Mouse (Mus musculus) heart, adult 2 months (tissue): ENCODE results near the gene 4632433K11Rik. TPM values are rescaled to one million over a fixed set of nuclear protein-coding genes. Genes with fewer than 3 reads are reported as not detected.

Experiments
- DNase-seq, 2 experiments: peaks; one replicate each; pipeline ENCODE4 v3.0.0; 2021
- H3K27ac ChIP-seq: fragments of 200-600 bp; 2 replicates; pipeline ENCODE4 v1.8.1; 2022
- H3K27me3 ChIP-seq: fragments of 200-500 bp; 2 replicates; pipeline ENCODE4 v1.6.1; 2012; ENCODE audit warnings: mild to moderate bottlenecking, low read length, inconsistent platforms, mixed read lengths; ENCODE audit not compliant: control insufficient read depth, insufficient read depth
- H3K36me3 ChIP-seq: fragments of 200-500 bp; 2 replicates; pipeline ENCODE4 v1.6.1; 2012; ENCODE audit warnings: low read length, inconsistent platforms; ENCODE audit not compliant: control insufficient read depth, insufficient read depth
- H3K4me1 ChIP-seq: fragments of 200-500 bp; 2 replicates; pipeline ENCODE4 v1.6.1; 2011; ENCODE audit warnings: low read length; ENCODE audit not compliant: control insufficient read depth, insufficient read depth
- H3K4me3 ChIP-seq: fragments of 200-600 bp; 2 replicates; pipeline ENCODE4 v1.8.1; 2022
- H3K79me2 ChIP-seq: fragments of 200-500 bp; replicated peaks from 2 replicates; pipeline ENCODE4 v1.6.1; 2012; ENCODE audit warnings: mild to moderate bottlenecking, inconsistent platforms, low read length, moderate library complexity, mixed read lengths; ENCODE audit not compliant: control insufficient read depth, insufficient read depth
- H3K9ac ChIP-seq: fragments of 200-500 bp; 2 replicates; pipeline ENCODE4 v1.6.1; 2012; ENCODE audit warnings: low read depth, mild to moderate bottlenecking, control low read depth, inconsistent platforms, low read length, mixed read lengths
- CTCF ChIP-seq: fragments of 200-600 bp; IDR thresholded peaks from 2 replicates; pipeline ENCODE4 v1.8.1; 2022; ENCODE audit warnings: antibody characterized with exemption, mild to moderate bottlenecking, moderate library complexity
- EP300 ChIP-seq: fragments of 200-500 bp; IDR thresholded peaks from 2 replicates; pipeline ENCODE4 v1.6.1; 2011; ENCODE audit warnings: low read depth, low read length, control low read depth; ENCODE audit not compliant: insufficient read depth
- POLR2A ChIP-seq: fragments of 200-500 bp; IDR thresholded peaks from 2 replicates; pipeline ENCODE4 v1.6.1; 2011; ENCODE audit warnings: mild to moderate bottlenecking, low read depth, low read length, control low read depth; ENCODE audit not compliant: insufficient read depth
- WGBS: fragments of 180-500 bp; shearing (Covaris S2); methylation state at CpG from one replicate; pipeline ENCODE4 v1.1.7; 2018; 5-methylcytosine and 5-hydroxymethylcytosine counted together
- intact Hi-C: fragments of 180-260 bp; cut with DNase I; formaldehyde crosslinking; loops from one replicate; pipeline ENCODE4 v1.15.1; 2025
- polyA plus RNA-seq: library from polyadenylated mRNA; depleted of rRNA; stranded (reverse); fragments of >200 nt; gene quantifications from 2 replicates; pipeline ENCODE4 v1.2.3, GENCODE M21; 2012
- total RNA-seq, 2 experiments: library from RNA; stranded (reverse); gene quantifications; 2 replicates each; pipeline ENCODE4 v1.2.3; 2021

The 4632433K11Rik gene
- total and polyA plus RNA-seq, 3 experiments = not detected

DNA sequence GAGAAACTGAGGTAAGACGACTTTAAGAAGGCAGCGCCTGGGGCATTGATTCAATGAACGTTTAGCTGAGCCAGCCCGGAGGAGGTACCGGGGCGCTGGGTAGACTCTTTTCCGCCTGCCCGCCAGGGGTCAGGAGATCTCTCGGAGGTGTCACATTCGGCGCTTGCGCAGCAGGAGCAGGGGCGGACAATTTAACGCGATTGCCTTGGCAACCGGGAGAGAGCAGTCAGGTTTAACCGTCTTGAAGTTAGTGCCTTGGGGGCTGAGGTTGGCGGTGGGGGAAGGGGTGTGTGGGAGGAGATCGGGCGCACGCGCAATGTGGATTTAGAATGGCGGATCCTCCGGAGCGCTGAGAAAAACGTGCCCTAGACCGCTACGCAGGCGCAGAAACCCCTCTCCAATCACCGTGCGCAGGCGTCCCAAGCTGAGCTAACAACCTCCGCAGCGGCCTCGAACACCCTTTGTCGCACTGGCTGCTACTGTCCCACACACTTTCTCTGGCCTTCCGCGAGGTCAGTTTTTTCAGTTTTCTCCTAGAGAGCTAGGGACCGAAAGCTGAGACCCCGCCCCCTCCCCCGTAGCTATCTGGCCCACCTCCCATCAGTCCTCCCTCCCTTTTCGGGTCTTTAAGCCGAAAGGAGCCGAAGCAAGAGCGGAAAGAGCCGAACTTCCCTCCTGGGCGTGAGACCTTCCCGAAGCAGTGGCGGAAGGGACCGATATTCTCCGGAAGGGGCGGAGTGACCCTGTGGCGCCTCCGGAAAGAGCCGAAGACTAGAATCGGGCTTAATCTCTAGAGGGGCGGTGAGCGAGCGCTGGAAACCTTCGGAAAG, 27.2 kb downstream of the 4632433K11Rik start:
- Histone ChIP-seq H3K27me3 (peaks cover 5% of the 10 kb centered on the region), H3K4me3 (peak overlapping the region; percentile 93), H3K4me1 (peaks cover 4% of the 10 kb centered on the region), H3K36me3 (peaks cover 13% of the 10 kb centered on the region), H3K79me2 (peaks cover 3% of the 10 kb centered on the region), H3K27ac (peak overlapping the region; percentile 100), H3K9ac (peak overlapping the region; percentile 88)
- under 1% methylated on average over 60 of the region's 60 CpGs for WGBS
- no peak for TF ChIP-seq EP300
- peak; percentile 37 for TF ChIP-seq POLR2A
- peak; percentile 78 for TF ChIP-seq CTCF
- DNase-seq = peak; percentile 97 to 98
- intact Hi-C loops = loop anchor here (2.0 to 10.0 kb wide), 3 partner anchors 66 to 376 kb away; partner anchors contain the start of genes Hspbp1 and Kmt5c

DNA sequence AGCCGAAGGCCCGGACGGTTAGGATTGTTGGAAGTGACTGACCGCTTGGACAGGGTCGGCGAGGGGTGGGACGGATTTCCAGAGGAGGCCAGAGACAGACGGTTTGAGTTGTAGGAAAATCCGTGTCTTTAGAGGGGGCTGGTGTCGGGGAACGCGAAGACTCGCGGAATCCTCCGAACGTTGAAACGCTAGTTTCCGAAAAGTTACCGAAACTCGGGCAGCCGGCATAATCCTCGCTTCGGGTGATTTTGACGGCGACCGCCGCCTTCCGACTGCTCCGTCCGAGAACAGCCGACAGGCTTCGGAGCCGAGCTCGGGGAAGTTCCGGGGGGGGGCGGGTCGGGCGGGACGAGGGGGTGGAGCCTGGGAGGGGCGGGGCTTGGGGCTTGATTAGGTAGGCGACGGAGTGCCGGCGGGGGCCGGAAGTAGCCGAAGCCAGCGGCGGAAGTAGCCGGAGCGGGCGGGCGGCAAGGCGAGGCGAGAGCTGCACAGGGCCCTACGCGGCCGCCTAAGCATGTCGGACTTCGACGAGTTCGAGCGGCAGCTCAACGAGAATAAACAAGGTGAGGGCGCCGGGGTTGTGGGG, 27.9 kb downstream of the 4632433K11Rik start, which contains the start of gene U2af2:
Gene U2af2, plus strand, starts transcription at position 370 of the 586 bp plus-strand sequence.
- H3K4me3 ChIP-seq = peak within 1 kb of the TSS; percentile 93
- DNase-seq = peak; percentile 95 to 96
- peak within 1 kb of the TSS; percentile 100 for H3K27ac ChIP-seq
- H3K27me3 ChIP-seq = peaks cover 2% of the 10 kb centered on the region
- TF ChIP-seq CTCF (no peak), EP300 (no peak), POLR2A (peak; percentile 68; the same call in 1 of the 2 replicates)
- intact Hi-C loops = loop anchor here (1.0 to 10.0 kb wide), 4 partner anchors 47 to 377 kb away; partner anchors contain the start of genes Gm44973, Hspbp1 and Kmt5c
- peaks cover 5% of the 10 kb centered on the region for H3K79me2 ChIP-seq
- under 1% methylated on average over 56 of the region's 65 CpGs for WGBS
- peaks cover 6% of the 10 kb centered on the region for H3K4me1 ChIP-seq
- peak within 1 kb of the TSS; percentile 90 for H3K9ac ChIP-seq
- H3K36me3 ChIP-seq = peaks cover 16% of the 10 kb centered on the region

DNA sequence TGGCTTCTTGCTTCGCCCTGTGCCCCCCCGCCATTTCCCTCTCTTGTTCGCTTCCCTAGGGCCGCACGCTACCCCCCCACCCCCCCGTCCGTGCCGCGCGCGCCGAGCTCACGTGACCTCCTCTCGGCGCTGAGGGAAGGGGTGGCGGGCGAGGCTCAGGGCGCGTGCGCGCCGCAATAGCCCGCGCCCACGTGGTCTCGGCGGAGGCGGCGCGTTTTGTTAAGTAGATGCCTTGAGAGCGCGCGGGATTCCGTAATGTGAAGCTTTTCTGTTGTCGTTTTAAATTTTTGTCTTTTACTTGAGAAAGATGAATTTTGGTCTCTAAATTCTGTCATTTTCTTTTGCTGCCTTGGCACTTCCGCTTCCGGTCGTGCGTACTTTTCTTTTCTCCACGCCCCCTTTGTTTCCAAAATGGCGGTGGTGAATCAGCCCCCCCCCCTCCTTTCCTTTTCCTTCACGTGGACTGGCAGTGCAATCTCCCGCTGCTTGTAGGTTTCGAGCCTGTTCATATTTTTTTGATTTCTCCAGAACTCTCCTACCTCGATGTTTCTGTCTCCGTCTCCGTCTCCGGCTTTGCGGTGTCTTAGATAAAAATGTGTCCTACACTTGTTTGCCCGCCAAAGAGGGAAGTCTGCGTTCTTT, 28.6 kb downstream of the 4632433K11Rik start:
- peaks cover 16% of the 10 kb centered on the region for H3K36me3 ChIP-seq
- TF ChIP-seq EP300 = no peak
- TF ChIP-seq CTCF = no peak

DNA sequence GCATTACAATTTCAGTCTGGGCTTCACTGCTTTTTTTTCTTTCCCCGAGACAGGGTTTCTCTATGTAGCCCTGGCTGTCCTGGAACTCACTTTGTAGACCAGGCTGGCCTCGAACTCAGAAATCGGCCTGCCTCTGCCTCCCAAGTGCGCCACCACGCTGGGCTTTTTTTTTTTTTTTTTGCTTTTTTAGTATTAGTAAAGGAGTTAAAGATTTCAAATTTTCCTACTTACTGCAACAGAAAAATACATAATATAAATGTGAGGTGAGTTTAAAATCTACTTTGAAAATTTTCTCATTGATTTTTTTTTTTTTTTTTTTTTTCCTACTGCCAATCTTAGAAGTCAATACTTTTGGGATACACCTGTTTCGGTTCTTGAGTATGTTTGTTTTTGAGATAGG, 31.0 kb downstream of the 4632433K11Rik start:
- peaks cover 6% of the 10 kb centered on the region for H3K4me1 ChIP-seq
- WGBS = 83% methylated on average over 6 of the region's 6 CpGs
- no peak overlapping the region for H3K9ac ChIP-seq
- intact Hi-C loops = loop anchor here (5.0 to 10.0 kb wide), 2 partner anchors 323 to 380 kb away; partner anchors contain the start of genes Hspbp1 and Kmt5c
- peaks cover 7% of the 10 kb centered on the region for H3K79me2 ChIP-seq
- H3K27ac ChIP-seq = no peak overlapping the region
- peaks cover 19% of the 10 kb centered on the region for H3K36me3 ChIP-seq
- no peak overlapping the region for H3K4me3 ChIP-seq
- H3K27me3 ChIP-seq = no peaks in the 10 kb centered on the region
- DNase-seq = no peak
- TF ChIP-seq POLR2A (no peak), EP300 (no peak), CTCF (no peak)

More for the DNA sequence above, 28.6 kb downstream of the 4632433K11Rik start:
- H3K9ac ChIP-seq = peak overlapping the region; percentile 90
- peak overlapping the region; percentile 93 for H3K4me3 ChIP-seq
- WGBS = 1% methylated on average over 50 of the region's 51 CpGs
- peaks cover 6% of the 10 kb centered on the region for H3K4me1 ChIP-seq
- peak overlapping the region; percentile 100 for H3K27ac ChIP-seq
- no peak for DNase-seq
- H3K27me3 ChIP-seq = no peaks in the 10 kb centered on the region; the same call in 1 of the 2 replicates
- peaks cover 6% of the 10 kb centered on the region for H3K79me2 ChIP-seq
- intact Hi-C loops = loop anchor here (1.0 to 10.0 kb wide), 4 partner anchors 16 to 378 kb away; partner anchors contain the start of genes Gm44973, Hspbp1 and Kmt5c

DNA sequence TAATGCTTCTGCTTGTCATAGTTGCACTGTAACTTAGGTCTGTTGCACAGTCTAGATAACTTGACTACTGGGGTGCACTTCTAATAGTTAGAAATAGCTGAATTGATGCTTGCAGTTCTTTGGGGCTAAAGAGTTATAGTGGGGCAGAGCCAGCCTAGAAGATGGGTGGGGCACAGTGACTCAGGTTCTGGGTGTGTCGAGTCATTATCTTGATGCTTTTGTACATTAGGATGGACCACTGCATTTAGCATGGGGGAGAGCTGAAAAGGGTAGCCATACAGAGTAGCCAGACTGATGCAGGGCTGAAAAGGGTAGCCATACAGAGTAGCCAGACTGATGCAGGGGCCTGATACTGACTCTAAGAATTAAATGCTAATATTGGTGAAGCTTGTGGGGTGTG, 39.7 kb downstream of the 4632433K11Rik start:
- WGBS = 67% methylated on average over 1 of the region's 1 CpGs
- no peak overlapping the region for H3K4me3 ChIP-seq
- H3K4me1 ChIP-seq = no peaks in the 10 kb centered on the region
- no peak overlapping the region for H3K27ac ChIP-seq
- peaks cover 2% of the 10 kb centered on the region for H3K79me2 ChIP-seq
- peaks cover 15% of the 10 kb centered on the region for H3K36me3 ChIP-seq
- intact Hi-C loops = no loop called here
- H3K27me3 ChIP-seq = no peaks in the 10 kb centered on the region
- no peak for DNase-seq
- no peak overlapping the region for H3K9ac ChIP-seq
- TF ChIP-seq EP300 (no peak), POLR2A (no peak), CTCF (no peak)
